Mouse (Mus musculus) ES-E14 (cell line): ENCODE measurements around the gene Gm27021.

ENCODE experiments used
- HCFC1 ChIP-seq: IDR thresholded peaks from 2 replicates; pipeline ENCODE4 v1.6.1; 2012; ENCODE audit warnings: low read length, inconsistent platforms, borderline replicate concordance; ENCODE audit not compliant: insufficient read depth
- MAFK ChIP-seq: IDR thresholded peaks from 2 replicates; pipeline ENCODE4 v1.6.1; 2014; ENCODE audit warnings: mild to moderate bottlenecking, low read depth, low read length, inconsistent platforms; ENCODE audit not compliant: insufficient read depth
- ZC3H11A ChIP-seq: IDR thresholded peaks from 2 replicates; pipeline ENCODE4 v1.6.1; 2012; ENCODE audit warnings: low read depth, mild to moderate bottlenecking, inconsistent platforms, low read length, borderline replicate concordance
- ZNF384 ChIP-seq: IDR thresholded peaks from 2 replicates; pipeline ENCODE4 v1.6.1; 2012; ENCODE audit warnings: low read depth, low read length, inconsistent platforms

GRCm38 (mm10) chr8:120573866-120574265 lies 94.0 kb downstream of the Gm27021 start:
- TF ChIP-seq MAFK, result no peak
- TF ChIP-seq HCFC1, result no peak
- TF ChIP-seq ZC3H11A, result no peak
- no peak for TF ChIP-seq ZNF384
